ENCODE assay signal across 8 mouse cellular contexts in the genomic region with DNA sequence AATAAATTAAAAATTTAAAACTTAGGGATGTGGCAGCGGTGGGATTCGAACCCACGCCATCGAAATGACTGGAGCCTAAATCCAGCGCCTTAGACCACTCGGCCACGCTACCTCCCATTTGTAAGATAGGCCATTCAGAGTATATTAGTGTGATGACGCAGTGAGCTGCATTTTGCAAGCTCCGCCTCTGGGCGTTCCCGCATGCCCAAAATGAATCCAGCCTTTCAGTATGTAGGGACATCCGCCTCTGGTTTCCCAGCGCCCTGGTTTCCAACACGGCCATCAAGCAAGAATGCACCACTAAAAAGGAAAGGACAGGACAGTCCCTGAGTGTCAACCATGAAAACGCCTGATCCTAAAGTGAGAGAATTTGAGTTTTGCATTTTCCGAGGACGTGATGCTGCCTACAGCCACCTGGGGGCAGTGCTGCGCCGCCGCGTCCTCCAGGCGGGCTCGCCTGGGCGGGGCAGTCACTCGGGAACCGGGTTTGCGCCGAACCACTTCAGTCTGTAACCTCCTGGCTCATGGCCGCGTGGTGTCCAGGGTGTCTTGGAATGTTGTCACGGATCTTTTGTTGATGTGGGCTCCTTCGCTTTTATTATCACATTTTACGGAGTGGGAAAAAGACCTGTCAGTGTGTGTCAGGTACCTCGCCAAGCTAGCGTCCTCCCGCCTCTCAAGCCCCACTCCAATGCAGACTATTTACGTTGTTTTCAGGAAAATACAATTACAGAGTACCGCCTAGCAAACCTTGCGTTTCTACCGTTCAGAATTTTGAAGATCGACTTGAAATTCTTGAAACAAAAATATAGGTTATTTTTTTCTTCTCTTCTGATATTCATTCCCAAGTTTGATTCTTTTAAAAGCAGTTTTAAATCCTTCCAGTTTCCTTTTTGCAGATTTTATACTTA. TPM values are rescaled to one million over a fixed set of nuclear protein-coding genes. Genes with fewer than 3 reads are reported as not detected.
DNase-seq lines count a peak whose midpoint lies in the region; ATAC-seq and TF ChIP-seq lines count a peak whose summit lies in the region.

No protein-coding gene starts in this region.

- peaks cover 8% of the 10 kb centered on the region for H3K4me1 ChIP-seq in lung, embryonic 15.5 days
- H3K4me1 ChIP-seq in olfactory bulb, adult 2 months (ENCODE audit: control insufficient read depth, insufficient read depth, low read length): peaks cover 10% of the 10 kb centered on the region

- WGBS in lung, embryonic 15.5 days: under 1% methylated on average over 41 of the region's 41 CpGs
- under 1% methylated on average over 41 of the region's 41 CpGs for WGBS in olfactory bulb, adult 2 months

- peak; percentile 100 for TF ChIP-seq CTCF in olfactory bulb, adult 2 months (IDR thresholded peaks at IDR 0.05; ENCODE audit: insufficient read depth, low read depth, low read length)

- no peaks in the 10 kb centered on the region for H3K36me3 ChIP-seq in lung, embryonic 15.5 days

- ATAC-seq in hematopoietic stem cell, adult 5-6 weeks (replicated peaks in 1 of 2; ENCODE audit: insufficient read depth in 1 of 2, low FRiP score in 2 of 2, low TSS enrichment in 1 of 2, low read depth in 1 of 2, poor library complexity in 2 of 2, severe bottlenecking in 2 of 2): peak; percentile 68 to 73
- peak; percentile 88 for ATAC-seq in lung, embryonic 15.5 days (ENCODE audit: borderline replicate concordance, extremely low read depth, low FRiP score, low TSS enrichment)

- peak overlapping the region; percentile 78 for H3K27ac ChIP-seq in lung, embryonic 15.5 days
- peak overlapping the region; percentile 57 for H3K27ac ChIP-seq in olfactory bulb, adult 2 months (ENCODE audit: insufficient read depth, low read depth, low read length)

- peak overlapping the region; percentile 58 for H3K9ac ChIP-seq in lung, embryonic 15.5 days

- H3K27me3 ChIP-seq in lung, embryonic 15.5 days: no peaks in the 10 kb centered on the region

- peak overlapping the region; percentile 62 for H3K4me2 ChIP-seq in lung, embryonic 15.5 days

- DNase-seq in MN1 (ENCODE audit: low spot score): peak; percentile 96
- peak; percentile 99 for DNase-seq in cerebellum, adult 8-10 months
- DNase-seq in forelimb bud, embryonic 11.5 days (ENCODE audit: low read depth, low spot score): peak; percentile 95
- DNase-seq in layer of hippocampus, adult 9-10 months (ENCODE audit: low spot score): peak; percentile 96
- DNase-seq in thymus, adult 18-20 months: peak; percentile 81 to 90

- peak overlapping the region; percentile 66 for H3K4me3 ChIP-seq in lung, embryonic 15.5 days
- peak overlapping the region; percentile 61 for H3K4me3 ChIP-seq in olfactory bulb, adult 2 months (ENCODE audit: insufficient read depth, low read depth, low read length)

- no peaks in the 10 kb centered on the region for H3K9me3 ChIP-seq in lung, embryonic 15.5 days

- peak; percentile 48 for TF ChIP-seq POLR2A in olfactory bulb, adult 2 months (IDR thresholded peaks at IDR 0.05; ENCODE audit: insufficient read depth, low read depth, low read length)

RNA-seq across cellular contexts. Expression of a gene that starts 6.9 kb away (rescaled TPM):
- 146 and 162 TPM in 2 replicates for total RNA-seq in hematopoietic stem cell, adult 5-6 weeks (2017)
- 35.5 and 42.1 TPM in 2 replicates for polyA plus RNA-seq in lung, embryonic 15.5 days (2015; fragmentation: Nextera tagmentation; extraction: Ambion mirVana)
- polyA plus RNA-seq in olfactory bulb, adult 2 months (2012; ENCODE audit: insufficient read depth, insufficient read length, low replicate concordance, missing spikeins): not detected in 2 replicates

RNA-seq across cellular contexts. Expression of a gene that starts 23.5 kb away (rescaled TPM):
- not detected in 2 replicates for total RNA-seq in hematopoietic stem cell, adult 5-6 weeks (2017)
- not detected in 2 replicates for polyA plus RNA-seq in lung, embryonic 15.5 days (2015; fragmentation: Nextera tagmentation; extraction: Ambion mirVana)
- not detected in 2 replicates for polyA plus RNA-seq in olfactory bulb, adult 2 months (2012; ENCODE audit: insufficient read depth, insufficient read length, low replicate concordance, missing spikeins)

Comparison
In these comparisons a context has a peak if more than half of its experiments do, and no peak if none do; other contexts are left out.
1. Peak in every context shown above with its lines: DNase-seq, ATAC-seq, H3K4me3 ChIP-seq and H3K27ac ChIP-seq.
2. RNA of a gene that starts 6.9 kb away (polyA plus RNA-seq): 35.5 to 42.1 TPM in lung, embryonic 15.5 days; not detected in olfactory bulb, adult 2 months; every median in the first group is over 10 times any median in the second.